Mouse (Mus musculus) hindbrain, embryonic 14.5 days (tissue): ENCODE measurements around the gene Ddi2. TPM values are rescaled to one million over a fixed set of nuclear protein-coding genes. Genes with fewer than 3 reads are reported as not detected.
A peak's percentile ranks its signal among the peaks of the same experiment; 100 is the strongest.

Source experiments
- ATAC-seq: fragments of 200-750 bp; cut with Nextera tagmentation; 2 replicates; pipeline ENCODE4 v1.8.0; 2017; ENCODE audit warnings: moderate number of reproducible peaks, mild to moderate bottlenecking, moderate TSS enrichment, moderate library complexity; ENCODE audit not compliant: low FRiP score
- DNase-seq: peaks from one replicate; pipeline ENCODE4 v3.0.0-alpha.2; 2015; ENCODE audit warnings: low spot score
- H3K27ac ChIP-seq: fragments of 300-500 bp; sonication (generic); 2 replicates; pipeline ENCODE4 v1.5.1; 2014; ENCODE audit warnings: mild to moderate bottlenecking, moderate library complexity
- H3K27me3 ChIP-seq: fragments of 300-500 bp; sonication (generic); 2 replicates; pipeline ENCODE4 v1.6.1; 2014; ENCODE audit warnings: mild to moderate bottlenecking, low read length, mixed read lengths; ENCODE audit not compliant: control insufficient read depth, insufficient read depth
- H3K36me3 ChIP-seq: fragments of 300-500 bp; sonication (generic); replicated peaks from 2 replicates; pipeline ENCODE4 v1.6.1; 2014; ENCODE audit not compliant: control insufficient read depth, insufficient read depth
- H3K4me1 ChIP-seq: fragments of 300-500 bp; sonication (generic); replicated peaks from 2 replicates; pipeline ENCODE4 v1.6.1; 2014; ENCODE audit warnings: antibody characterized with exemption, low read length, mixed read lengths; ENCODE audit not compliant: control insufficient read depth, insufficient read depth
- H3K4me2 ChIP-seq: fragments of 300-500 bp; sonication (generic); replicated peaks from 2 replicates; pipeline ENCODE4 v1.6.1; 2014; ENCODE audit warnings: mild to moderate bottlenecking, moderate library complexity
- H3K4me3 ChIP-seq: fragments of 300-500 bp; sonication (generic); replicated peaks from 2 replicates; pipeline ENCODE4 v1.5.1; 2014; ENCODE audit warnings: mild to moderate bottlenecking, low read length
- H3K9ac ChIP-seq: fragments of 300-500 bp; sonication (generic); 2 replicates; pipeline ENCODE4 v1.6.1; 2014
- H3K9me3 ChIP-seq: fragments of 300-500 bp; sonication (generic); 2 replicates; pipeline ENCODE4 v1.6.1; 2016; ENCODE audit warnings: low read length; ENCODE audit not compliant: control insufficient read depth
- WGBS: fragments of 180-500 bp; shearing (Covaris S2); extraction: QIAGEN DNeasy Blood & Tissue Kit; methylation state at CpG from one replicate; pipeline ENCODE4 v1.1.7; 2014; 5-methylcytosine and 5-hydroxymethylcytosine counted together
- polyA plus RNA-seq: library from polyadenylated mRNA; unstranded; fragments of >200 nt; fragmentation: Nextera tagmentation; extraction: Ambion mirVana; gene quantifications from 2 replicates; pipeline ENCODE4 v1.2.1, GENCODE M21; 2014

Gene Ddi2
- polyA plus RNA-seq, 1 experiment from 2014 or later, result 12.0 TPM

DNA sequence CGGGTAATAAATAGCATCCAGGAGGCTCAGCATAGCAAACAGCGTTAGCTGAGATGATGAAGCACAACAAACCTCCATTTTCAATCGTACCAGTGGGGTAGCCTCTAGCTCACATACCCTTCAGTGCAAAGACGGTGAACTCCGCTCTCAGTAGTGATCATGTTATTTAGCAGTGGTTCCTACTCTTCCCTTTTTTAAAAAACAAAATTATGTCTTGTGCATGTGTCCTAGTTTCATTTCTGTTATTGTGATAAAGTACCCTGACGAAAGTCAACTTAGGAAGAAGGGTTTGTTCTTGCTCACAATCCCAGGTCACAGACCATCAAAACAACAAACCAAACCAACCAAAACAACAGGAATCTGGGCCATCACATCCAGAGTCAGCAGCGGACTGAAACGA lies 77.2 kb downstream of the Ddi2 start:
- H3K27me3 ChIP-seq, result no peaks in the 10 kb centered on the region
- DNase-seq (no peak), ATAC-seq (no peak)
- H3K4me1 ChIP-seq, result peaks cover 12% of the 10 kb centered on the region
- H3K27ac ChIP-seq, result no peak overlapping the region
- H3K9ac ChIP-seq, result no peak overlapping the region
- H3K4me2 ChIP-seq, result no peak overlapping the region
- no peaks in the 10 kb centered on the region for H3K9me3 ChIP-seq
- no peak overlapping the region for H3K4me3 ChIP-seq
- H3K36me3 ChIP-seq, result peaks cover 15% of the 10 kb centered on the region
- 94% methylated on average over 8 of the region's 8 CpGs for WGBS

GRCm38 (mm10) chr4:141643118-141643855 lies 79.9 kb downstream of the Ddi2 start:
- H3K27me3 ChIP-seq, result no peaks in the 10 kb centered on the region
- peaks cover 38% of the 10 kb centered on the region for H3K36me3 ChIP-seq
- H3K4me2 ChIP-seq, result no peak overlapping the region; the same call in 1 of the 2 replicates
- DNase-seq (peak; percentile 72), ATAC-seq (peak; percentile 71)
- WGBS, result 44% methylated on average over 7 of the region's 7 CpGs
- no peaks in the 10 kb centered on the region for H3K9me3 ChIP-seq
- peak overlapping the region; percentile 77 for H3K27ac ChIP-seq
- H3K9ac ChIP-seq, result peak overlapping the region; percentile 3; the same call in 1 of the 2 replicates
- H3K4me3 ChIP-seq, result no peak overlapping the region
- H3K4me1 ChIP-seq, result peaks cover 12% of the 10 kb centered on the region

DNA sequence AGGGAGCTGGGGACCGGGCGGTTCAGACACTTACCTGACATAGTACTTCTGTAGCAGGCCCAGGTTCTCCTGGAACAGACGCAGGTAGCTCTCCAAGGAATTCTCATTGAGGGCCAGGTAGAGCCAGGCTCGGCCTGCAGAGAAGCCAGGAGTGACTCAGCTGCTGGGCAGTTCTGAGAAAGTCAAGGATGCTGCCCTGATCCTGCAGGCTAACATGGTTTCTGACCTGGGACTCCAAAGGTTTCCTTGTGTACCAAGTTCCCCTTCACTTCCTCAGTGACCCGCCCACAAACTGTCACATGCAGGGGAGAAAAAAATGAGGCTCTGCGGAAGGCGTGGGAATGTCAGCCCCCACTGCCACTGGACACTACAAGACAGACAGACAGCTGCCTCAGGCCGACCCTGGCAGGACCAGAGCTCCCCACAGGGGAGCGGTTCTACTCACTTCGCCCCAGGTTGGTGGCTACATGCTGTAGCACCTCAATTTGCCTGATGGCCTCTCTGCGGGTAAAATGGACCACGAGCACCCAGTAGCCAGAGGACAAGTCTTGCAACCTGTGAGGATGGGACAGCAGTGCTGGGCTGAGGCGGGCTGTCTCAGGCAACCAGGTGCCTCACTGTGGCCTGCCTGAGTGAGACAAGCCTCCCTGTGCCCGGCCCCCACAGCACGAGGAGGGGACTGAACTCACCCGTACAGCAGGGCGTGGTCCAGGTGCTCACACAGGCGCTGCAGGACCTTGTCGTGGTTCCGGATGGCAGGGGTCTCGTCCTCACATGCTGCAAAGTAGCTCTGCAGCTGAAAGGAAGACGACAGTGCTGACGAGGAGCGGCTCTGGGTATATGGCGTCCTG lies 81.0 kb downstream of the Ddi2 start:
- 91% methylated on average over 25 of the region's 25 CpGs for WGBS
- Histone ChIP-seq H3K9me3 (no peaks in the 10 kb centered on the region), H3K4me1 (peaks cover 12% of the 10 kb centered on the region), H3K36me3 (peaks cover 41% of the 10 kb centered on the region), H3K9ac (no peak overlapping the region), H3K27ac (0 out of 2 replicates have a peak overlapping the region, but pooled peaks have one; percentile 14), H3K4me2 (no peak overlapping the region), H3K4me3 (no peak overlapping the region), H3K27me3 (no peaks in the 10 kb centered on the region)
- no peak for DNase-seq
- ATAC-seq, result no peak

GRCm38 (mm10) chr4:141641353-141641771 lies 81.9 kb downstream of the Ddi2 start:
- DNase-seq, result no peak
- no peak overlapping the region for H3K9ac ChIP-seq
- no peak overlapping the region for H3K4me2 ChIP-seq
- ATAC-seq, result no peak
- H3K36me3 ChIP-seq, result peaks cover 49% of the 10 kb centered on the region
- peaks cover 12% of the 10 kb centered on the region for H3K4me1 ChIP-seq
- no peak overlapping the region for H3K27ac ChIP-seq
- no peak overlapping the region for H3K4me3 ChIP-seq
- 89% methylated on average over 7 of the region's 7 CpGs for WGBS
- no peaks in the 10 kb centered on the region for H3K27me3 ChIP-seq
- no peaks in the 10 kb centered on the region for H3K9me3 ChIP-seq

GRCm38 (mm10) chr4:141639474-141639873 lies 83.7 kb downstream of the Ddi2 start:
- DNase-seq, result no peak
- H3K4me2 ChIP-seq, result no peak overlapping the region
- H3K27me3 ChIP-seq, result no peaks in the 10 kb centered on the region
- ATAC-seq, result no peak
- 73% methylated on average over 11 of the region's 11 CpGs for WGBS
- H3K36me3 ChIP-seq, result peaks cover 59% of the 10 kb centered on the region
- H3K4me3 ChIP-seq, result no peak overlapping the region
- no peak overlapping the region for H3K27ac ChIP-seq
- no peak overlapping the region for H3K9ac ChIP-seq
- H3K9me3 ChIP-seq, result no peaks in the 10 kb centered on the region
- H3K4me1 ChIP-seq, result peaks cover 12% of the 10 kb centered on the region

- 95% methylated on average over 5 of the region's 5 CpGs for WGBS
Measured at GRCm38 (mm10) chr4:141636693-141637092, 86.5 kb downstream of the Ddi2 start.

DNA sequence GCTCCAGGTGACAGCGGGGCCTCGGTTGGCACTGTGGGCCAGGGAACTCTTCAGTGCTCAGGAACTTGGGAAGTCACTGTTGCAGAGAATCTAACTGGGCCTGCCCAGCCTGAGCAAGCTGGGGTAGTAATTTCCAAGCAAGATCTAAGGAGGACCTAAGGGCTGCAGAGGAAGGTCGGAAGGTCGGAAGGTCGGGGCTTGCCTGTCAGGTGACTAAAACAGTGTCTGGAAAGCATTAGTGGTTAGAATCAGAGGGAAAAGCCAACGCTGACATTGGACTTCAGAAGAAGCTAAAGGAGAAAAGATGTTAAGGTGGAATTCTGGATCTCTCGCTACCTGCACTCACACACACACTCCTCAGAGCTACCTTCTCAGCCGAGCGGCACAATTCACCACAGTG lies 87.2 kb downstream of the Ddi2 start:
- H3K27ac ChIP-seq, result no peak overlapping the region
- no peaks in the 10 kb centered on the region for H3K4me1 ChIP-seq
- no peak overlapping the region for H3K9ac ChIP-seq
- WGBS, result 92% methylated on average over 9 of the region's 9 CpGs
- no peak for DNase-seq
- peaks cover 76% of the 10 kb centered on the region for H3K36me3 ChIP-seq
- H3K4me2 ChIP-seq, result no peak overlapping the region
- H3K9me3 ChIP-seq, result no peaks in the 10 kb centered on the region
- ATAC-seq, result no peak
- no peaks in the 10 kb centered on the region for H3K27me3 ChIP-seq
- no peak overlapping the region for H3K4me3 ChIP-seq

More at GRCm38 (mm10) chr4:141636693-141637092, 86.5 kb downstream of the Ddi2 start:
- H3K36me3 ChIP-seq, result peaks cover 74% of the 10 kb centered on the region
- H3K9me3 ChIP-seq, result no peaks in the 10 kb centered on the region
- DNase-seq (no peak), ATAC-seq (no peak)
- no peaks in the 10 kb centered on the region for H3K4me1 ChIP-seq
- no peak overlapping the region for H3K27ac ChIP-seq
- no peak overlapping the region for H3K9ac ChIP-seq
- H3K4me3 ChIP-seq, result no peak overlapping the region
- no peak overlapping the region for H3K4me2 ChIP-seq
- H3K27me3 ChIP-seq, result no peaks in the 10 kb centered on the region

DNA sequence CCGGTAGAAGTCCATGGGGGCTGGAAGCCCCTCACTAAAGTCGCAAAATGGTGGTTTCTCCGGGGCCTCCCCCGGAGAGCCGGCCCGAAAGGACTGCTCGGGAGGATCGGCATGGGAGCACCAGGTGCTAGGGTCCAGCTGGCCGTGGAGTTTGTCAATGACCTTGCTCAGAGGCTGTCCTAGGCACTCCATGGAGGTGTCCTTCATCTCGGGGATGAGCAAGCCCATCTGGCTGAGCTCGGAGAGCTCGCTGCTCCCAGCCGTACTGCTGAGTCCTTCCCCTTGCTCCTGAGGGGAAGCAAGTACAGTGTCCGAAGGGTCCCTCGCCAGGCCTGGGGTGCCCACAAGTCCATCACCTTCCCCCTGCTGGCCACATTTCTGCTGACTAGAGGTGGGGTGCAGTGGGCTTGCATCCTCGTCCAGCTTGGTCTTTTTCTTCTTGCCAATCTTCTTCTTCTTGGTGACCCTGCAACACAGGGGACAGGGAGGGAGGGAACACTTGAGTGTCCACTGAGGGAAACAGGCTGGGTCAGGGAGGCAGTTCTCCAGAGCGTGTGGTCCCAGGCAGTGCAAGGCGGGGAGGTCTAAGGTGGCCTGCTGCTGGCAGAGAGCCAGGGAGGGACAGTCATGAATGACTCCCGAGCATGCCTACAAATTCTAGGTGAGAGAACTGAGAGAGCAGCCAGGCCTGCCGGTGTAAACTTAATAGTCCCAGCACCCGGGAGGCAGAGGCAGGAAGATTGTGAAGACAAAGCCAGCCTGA lies 90.9 kb downstream of the Ddi2 start:
- H3K27me3 ChIP-seq, result no peaks in the 10 kb centered on the region
- WGBS, result 96% methylated on average over 21 of the region's 21 CpGs
- no peaks in the 10 kb centered on the region for H3K4me1 ChIP-seq
- no peak overlapping the region for H3K27ac ChIP-seq
- peaks cover 88% of the 10 kb centered on the region for H3K36me3 ChIP-seq
- ATAC-seq (no peak), DNase-seq (no peak)
- H3K4me3 ChIP-seq, result no peak overlapping the region
- no peaks in the 10 kb centered on the region for H3K9me3 ChIP-seq
- H3K9ac ChIP-seq, result no peak overlapping the region
- no peak overlapping the region for H3K4me2 ChIP-seq

DNA sequence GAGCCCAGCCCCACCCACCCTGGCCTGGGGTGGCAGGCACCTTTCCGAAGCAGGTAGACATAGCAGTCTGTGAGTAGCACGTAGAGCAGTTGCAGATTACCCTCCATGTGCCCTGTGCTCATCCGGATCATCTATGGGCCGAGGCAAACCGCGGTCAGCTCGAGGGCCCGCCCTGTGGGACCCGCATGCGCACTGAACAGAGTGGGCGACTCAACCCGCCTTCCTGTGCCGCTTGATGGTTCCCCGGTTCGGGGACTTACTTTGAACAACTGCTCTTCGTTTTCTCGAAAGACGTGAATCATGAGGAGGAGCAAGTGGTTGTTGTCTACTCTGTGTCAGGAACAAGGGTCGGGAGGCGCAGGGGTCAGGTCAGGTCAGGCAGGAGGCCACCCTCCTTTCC lies 92.0 kb downstream of the Ddi2 start:
- ATAC-seq, result no peak
- Histone ChIP-seq H3K27me3 (no peaks in the 10 kb centered on the region), H3K9ac (no peak overlapping the region), H3K4me1 (no peaks in the 10 kb centered on the region), H3K36me3 (peaks cover 88% of the 10 kb centered on the region), H3K27ac (no peak overlapping the region), H3K4me3 (no peak overlapping the region), H3K4me2 (no peak overlapping the region), H3K9me3 (no peaks in the 10 kb centered on the region)
- 96% methylated on average over 20 of the region's 20 CpGs for WGBS
- DNase-seq, result no peak
